Mouse (Mus musculus): ENCODE results near the gene Abcc6.

- TF ChIP-seq CTCF (IDR thresholded peaks at IDR 0.05; ENCODE audit: low read depth) (no peak), EP300 (IDR thresholded peaks at IDR 0.05; ENCODE audit: low read depth) (no peak)
These were observed 10.5 kb downstream of the Abcc6 start for GRCm38 (mm10) chr7:46019594-46019993.
